Mouse (Mus musculus) heart, embryonic 16.5 days (tissue): ENCODE measurements around the gene Prl2c5. TPM values are rescaled to one million over a fixed set of nuclear protein-coding genes. Genes with fewer than 3 reads are reported as not detected.

Experiments used
- polyA plus RNA-seq: library from polyadenylated mRNA; unstranded; fragments of >200 nt; fragmentation: Nextera tagmentation; extraction: Ambion mirVana; gene quantifications from 2 replicates; pipeline ENCODE4 v1.2.1, GENCODE M21; 2015

Gene Prl2c5
- polyA plus RNA-seq, 1 experiment from 2014 or later, result not detected

Other genes with a start within 250 kb of the Prl2c5 start
- 0.35 and 0.37 TPM in 2 replicates for gene Prl2c2, start 177.3 kb upstream of the Prl2c5 start, polyA plus RNA-seq
- 20.4 and 21.4 TPM in 2 replicates for gene Gpr137b, start 211.3 kb downstream of the Prl2c5 start, polyA plus RNA-seq